Mouse (Mus musculus): ENCODE measurements around the gene Mcm2. TPM values are rescaled to one million over a fixed set of nuclear protein-coding genes. Genes with fewer than 3 reads are reported as not detected.
A peak's percentile ranks its signal among the peaks of the same experiment; 100 is the strongest.

The Mcm2 gene
- total RNA-seq, 2 experiments from 2014 or later = 9.7 TPM

DNA sequence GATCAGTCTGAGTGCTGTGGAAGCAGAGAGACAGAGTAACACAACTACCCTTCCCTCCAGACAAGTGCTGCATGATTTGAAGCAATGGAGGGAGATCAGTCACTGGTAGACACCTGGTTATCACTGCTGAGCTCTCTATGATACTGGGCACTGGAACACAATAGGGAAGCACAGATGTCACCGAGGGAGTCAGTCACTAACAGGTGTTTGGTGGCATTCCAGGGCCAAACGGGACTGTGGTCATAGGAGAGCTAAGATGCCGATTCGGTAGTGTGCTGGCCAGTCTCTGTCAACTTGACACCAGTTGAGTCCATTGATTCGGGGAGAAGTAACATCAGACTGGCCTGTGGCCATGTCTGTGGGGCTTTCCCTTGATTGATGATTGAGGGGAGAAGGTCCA lies 44.1 kb downstream of the Mcm2 start:
- no peak for DNase-seq (ENCODE audit: low spot score in 2 of 2)

GRCm38 (mm10) chr6:88850034-88850433 lies 48.5 kb downstream of the Mcm2 start:
- DNase-seq (ENCODE audit: low spot score in 2 of 2) = no peak

DNA sequence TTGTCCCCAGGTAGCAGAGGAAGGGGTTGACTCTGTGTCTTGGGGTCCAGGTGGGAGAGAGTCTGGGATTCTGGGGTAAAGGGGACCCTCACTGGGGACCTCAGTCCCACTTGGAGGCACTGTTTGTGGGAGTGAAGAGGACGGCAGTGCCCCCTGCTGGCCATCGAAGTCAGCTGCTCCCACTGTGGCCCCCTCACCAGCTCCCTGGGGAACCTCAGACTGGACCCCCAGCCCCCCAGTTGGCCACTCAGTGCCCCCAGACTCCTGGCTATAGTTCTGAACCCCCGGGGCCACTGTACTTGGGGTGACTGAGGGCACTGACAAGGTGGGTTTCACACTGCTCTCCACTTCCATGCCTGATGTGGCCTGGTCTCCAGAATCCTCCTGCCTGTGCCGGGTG lies 49.3 kb downstream of the Mcm2 start:
- DNase-seq (ENCODE audit: low spot score in 2 of 2) = no peak

GRCm38 (mm10) chr6:88847571-88847970 lies 51.0 kb downstream of the Mcm2 start:
- no peak for DNase-seq (ENCODE audit: low spot score in 2 of 2)

- no peak for DNase-seq (ENCODE audit: low spot score in 2 of 2)
Measured at GRCm38 (mm10) chr6:88844901-88845565, 53.5 kb downstream of the Mcm2 start.

DNA sequence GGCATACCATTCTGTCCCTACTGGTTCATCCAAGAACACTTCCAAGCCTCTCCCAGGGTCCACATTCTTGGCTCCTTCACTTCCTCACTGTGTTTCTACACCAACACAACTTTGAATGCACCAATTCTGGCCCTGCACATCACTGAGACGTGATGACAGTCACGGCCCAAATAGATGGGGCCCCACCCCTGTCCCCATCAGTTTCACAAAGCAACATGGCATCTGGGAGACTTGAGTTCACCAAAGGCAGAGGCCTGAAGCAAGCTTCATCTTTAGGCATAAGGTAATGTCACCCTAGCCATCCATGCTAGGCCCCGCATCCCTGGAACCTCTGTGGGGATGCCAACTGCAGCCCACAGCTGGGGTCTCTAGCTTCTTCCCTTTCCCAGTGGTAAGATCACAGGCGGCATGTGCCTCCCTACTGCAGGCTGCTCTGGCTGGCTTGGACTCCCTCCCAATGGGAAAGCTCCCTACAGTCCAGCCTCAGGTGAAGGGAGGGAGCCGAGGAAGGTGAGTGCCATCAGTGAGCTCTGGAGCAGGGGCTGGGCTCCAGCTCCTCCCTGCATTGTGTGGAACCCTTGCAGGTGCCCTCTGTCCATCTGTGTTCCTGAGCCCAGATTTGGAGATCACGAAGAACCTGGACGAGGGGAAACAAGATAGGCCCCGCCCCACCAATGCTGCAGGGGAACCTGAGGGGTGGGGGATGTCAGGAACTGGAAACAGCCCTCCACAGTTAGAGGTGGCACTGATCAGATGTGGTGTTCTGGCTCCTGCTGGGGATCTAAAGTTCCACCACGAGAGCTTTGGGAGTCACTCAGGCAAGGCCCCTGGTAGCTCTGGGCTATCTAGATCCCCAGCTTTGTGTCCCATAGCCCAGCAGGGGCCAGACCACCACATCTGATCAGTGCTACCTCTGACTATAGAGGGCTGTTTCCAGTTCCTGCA lies 54.5 kb downstream of the Mcm2 start:
- no peak for DNase-seq (ENCODE audit: low spot score in 2 of 2)

GRCm38 (mm10) chr6:88843241-88843640 lies 55.3 kb downstream of the Mcm2 start:
- no peak for DNase-seq (ENCODE audit: low spot score in 2 of 2)

DNA sequence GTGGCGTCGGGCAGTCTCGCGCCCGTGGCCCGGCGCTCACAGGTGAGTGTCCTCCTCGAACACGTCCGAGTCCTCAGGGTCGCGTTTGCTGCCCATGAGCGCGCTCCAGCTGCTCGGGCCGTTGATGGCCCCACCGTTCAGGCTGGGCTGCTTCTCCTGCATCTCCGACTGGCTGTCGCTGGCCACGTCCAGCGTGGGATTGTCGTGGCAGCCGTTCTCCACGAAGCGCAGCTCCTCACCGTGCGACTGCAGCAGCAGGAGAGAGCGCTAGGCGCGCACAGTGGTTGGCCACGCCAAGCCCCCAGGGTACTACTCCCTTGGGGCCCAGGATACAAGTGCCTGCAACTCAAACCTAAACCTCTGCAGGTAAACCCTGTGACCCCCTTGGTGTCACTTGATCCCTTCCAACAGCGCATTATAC lies 55.8 kb downstream of the Mcm2 start:
- peak in 1 of 2 experiments; percentile 53 for DNase-seq (ENCODE audit: low spot score in 2 of 2)

GRCm38 (mm10) chr6:88841781-88842689 lies 56.5 kb downstream of the Mcm2 start, which contains the start of gene Abtb1:
Gene Abtb1 (minus strand): TSS chr6:88841984.
- DNase-seq (ENCODE audit: low spot score in 2 of 2) = peak; percentile 99

DNA sequence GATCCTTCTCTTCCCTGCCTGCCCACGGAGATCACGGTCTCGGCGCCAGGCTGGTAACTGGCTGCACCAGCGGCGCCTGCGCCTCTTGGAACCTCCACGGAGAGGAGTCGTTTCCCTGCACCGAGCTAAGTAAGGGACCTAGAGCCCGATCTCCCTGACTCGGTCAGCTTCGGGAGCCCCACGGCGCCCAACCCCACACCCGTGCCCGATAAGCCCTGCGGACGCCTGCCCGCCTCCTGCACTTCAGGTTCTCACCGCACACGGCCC lies 57.1 kb downstream of the Mcm2 start:
- no peak for DNase-seq (ENCODE audit: low spot score in 2 of 2)

GRCm38 (mm10) chr6:88840791-88841513 lies 57.6 kb downstream of the Mcm2 start:
- DNase-seq (ENCODE audit: low spot score in 2 of 2) = no peak

DNA sequence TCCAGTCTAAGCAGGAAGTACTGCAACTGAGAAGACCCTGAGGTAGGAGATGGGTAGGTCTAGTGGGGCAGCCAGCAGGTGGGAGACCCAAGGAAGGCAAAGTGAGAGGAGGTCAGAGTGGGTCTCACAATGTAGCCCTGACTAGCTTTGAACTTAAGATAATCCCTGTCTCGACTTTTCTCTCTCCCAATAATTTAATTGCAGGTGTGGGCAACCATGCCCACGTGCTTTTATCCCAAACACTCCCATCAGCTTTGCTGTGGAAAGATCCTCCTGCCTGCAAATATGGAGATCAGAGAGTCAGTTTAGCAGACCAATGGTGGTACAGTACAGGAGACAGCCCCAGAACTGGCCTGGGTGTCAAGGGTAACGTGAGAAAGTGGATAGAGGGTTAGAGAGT lies 58.4 kb downstream of the Mcm2 start:
- DNase-seq (ENCODE audit: low spot score in 2 of 2) = no peak

DNA sequence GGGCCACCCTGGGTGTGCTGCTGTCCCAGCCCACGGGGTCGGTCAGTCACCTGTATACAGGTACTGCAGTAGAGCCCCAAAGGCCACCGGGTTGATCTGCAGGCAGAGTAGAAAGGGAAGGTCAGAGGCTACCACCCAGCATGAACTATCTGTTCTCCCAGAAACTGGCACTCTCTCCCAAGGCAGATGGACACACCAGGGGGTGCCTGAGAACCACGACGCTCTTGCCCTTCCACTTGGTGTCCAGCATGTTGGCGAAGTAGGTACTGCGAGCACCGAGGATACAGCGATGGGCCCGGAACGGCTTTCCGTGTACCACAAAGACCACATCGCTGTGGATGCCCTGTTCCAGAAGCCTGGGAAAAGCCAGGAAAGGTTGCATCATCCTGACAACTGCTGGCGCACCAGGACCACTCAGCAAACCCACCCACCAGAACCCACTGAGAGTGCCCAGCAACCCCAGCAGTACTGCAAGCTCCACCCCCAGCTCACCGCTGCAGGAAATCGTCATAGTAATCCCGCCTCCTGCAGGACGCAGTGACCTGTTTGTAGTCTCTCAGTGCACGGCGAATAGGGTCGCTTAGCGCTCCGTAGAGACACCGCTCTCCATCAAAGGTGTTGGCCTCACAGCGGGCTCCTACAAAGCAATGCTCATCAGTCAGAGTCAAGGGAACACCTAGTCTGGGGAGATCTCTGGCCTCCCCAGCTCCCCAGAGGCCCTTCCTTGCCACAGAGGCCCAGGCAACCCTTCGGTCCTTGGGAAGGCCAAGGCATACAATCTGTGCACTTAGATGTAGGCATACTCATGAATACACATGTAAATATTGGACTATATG lies 59.2 kb downstream of the Mcm2 start:
- DNase-seq (ENCODE audit: low spot score in 2 of 2) = no peak

DNA sequence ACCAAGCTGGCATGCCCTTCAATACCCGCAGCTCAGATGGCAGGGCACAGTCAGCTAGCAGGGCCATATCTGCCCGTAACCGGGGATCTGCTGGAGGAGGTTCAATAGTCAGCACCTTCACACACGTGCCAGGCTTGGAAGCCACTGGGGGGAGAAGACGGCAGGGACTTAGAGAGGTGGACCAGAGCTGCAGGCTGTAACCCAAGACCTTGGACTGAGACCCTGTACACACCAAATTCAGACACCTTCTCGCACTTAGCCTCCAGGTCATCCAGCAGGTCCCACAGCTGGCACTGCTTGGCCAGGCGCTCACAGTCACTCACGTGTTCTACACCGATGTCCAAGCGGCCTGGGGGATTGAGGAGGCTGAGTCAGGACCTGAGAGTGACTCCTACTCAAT lies 60.0 kb downstream of the Mcm2 start:
- no peak for DNase-seq (ENCODE audit: low spot score in 2 of 2)

GRCm38 (mm10) chr6:88837999-88838398 lies 60.6 kb downstream of the Mcm2 start:
- DNase-seq (ENCODE audit: low spot score in 2 of 2) = no peak

- no peak for DNase-seq (ENCODE audit: low spot score in 2 of 2)
Measured at GRCm38 (mm10) chr6:88836178-88836819, 62.3 kb downstream of the Mcm2 start.

GRCm38 (mm10) chr6:88835047-88835446 lies 63.5 kb downstream of the Mcm2 start:
- DNase-seq (ENCODE audit: low spot score in 2 of 2) = no peak

Data from layer of hippocampus, postnatal 10 days (tissue).